Mouse (Mus musculus) heart, embryonic 12.5 days (tissue): ENCODE measurements at regions not wholly inside any gene's neighbourhood (a gene's known extent, or its start where the extent isn't known, plus 50 kb on each side); places are given as distances from the start of the nearest gene placed in this dataset.

Source experiments
- ATAC-seq: fragments of 200-750 bp; cut with Nextera tagmentation; 2 replicates; pipeline ENCODE4 v1.8.0; 2017; ENCODE audit warnings: moderate TSS enrichment, moderate library complexity; ENCODE audit not compliant: insufficient number of reproducible peaks, low FRiP score
- H3K27ac ChIP-seq: fragments of 300-500 bp; sonication (generic); 2 replicates; pipeline ENCODE4 v1.5.1; 2016; ENCODE audit warnings: mild to moderate bottlenecking, moderate library complexity; ENCODE audit not compliant: poor library complexity, severe bottlenecking
- H3K27me3 ChIP-seq: fragments of 300-500 bp; sonication (generic); replicated peaks from 2 replicates; pipeline ENCODE4 v1.6.1; 2016; ENCODE audit warnings: mild to moderate bottlenecking, moderate library complexity
- H3K36me3 ChIP-seq: fragments of 300-500 bp; sonication (generic); 2 replicates; pipeline ENCODE4 v1.6.1; 2016; ENCODE audit warnings: mild to moderate bottlenecking, moderate library complexity
- H3K4me1 ChIP-seq: fragments of 300-500 bp; sonication (generic); replicated peaks from 2 replicates; pipeline ENCODE4 v1.6.1; 2016; ENCODE audit warnings: mild to moderate bottlenecking
- H3K4me2 ChIP-seq: fragments of 300-500 bp; sonication (generic); 2 replicates; pipeline ENCODE4 v1.6.1; 2016; ENCODE audit warnings: mild to moderate bottlenecking, moderate library complexity
- H3K4me3 ChIP-seq: fragments of 300-500 bp; sonication (generic); 2 replicates; pipeline ENCODE4 v1.5.1; 2016; ENCODE audit warnings: mild to moderate bottlenecking
- H3K9ac ChIP-seq: fragments of 300-500 bp; sonication (generic); 2 replicates; pipeline ENCODE4 v1.6.1; 2016; ENCODE audit warnings: mild to moderate bottlenecking, moderate library complexity
- H3K9me3 ChIP-seq: fragments of 300-500 bp; sonication (generic); replicated peaks from 2 replicates; pipeline ENCODE4 v1.6.1; 2016; ENCODE audit warnings: mild to moderate bottlenecking, moderate library complexity
- WGBS: fragments of 180-500 bp; shearing (Covaris S2); methylation state at CpG from one replicate; pipeline ENCODE4 v1.1.7; 2016; 5-methylcytosine and 5-hydroxymethylcytosine counted together

- Histone ChIP-seq H3K9me3 (no peaks in the 10 kb centered on the region), H3K4me3 (no peak overlapping the region), H3K4me1 (no peaks in the 10 kb centered on the region), H3K4me2 (no peak overlapping the region), H3K27me3 (no peaks in the 10 kb centered on the region), H3K27ac (no peak overlapping the region), H3K36me3 (no peaks in the 10 kb centered on the region), H3K9ac (no peak overlapping the region)
- no peak for ATAC-seq
- WGBS = 74% methylated on average over 4 of the region's 4 CpGs
Measured at GRCm38 (mm10) chr13:101289407-101289806, 456.2 kb upstream of the Slc30a5 start.

DNA sequence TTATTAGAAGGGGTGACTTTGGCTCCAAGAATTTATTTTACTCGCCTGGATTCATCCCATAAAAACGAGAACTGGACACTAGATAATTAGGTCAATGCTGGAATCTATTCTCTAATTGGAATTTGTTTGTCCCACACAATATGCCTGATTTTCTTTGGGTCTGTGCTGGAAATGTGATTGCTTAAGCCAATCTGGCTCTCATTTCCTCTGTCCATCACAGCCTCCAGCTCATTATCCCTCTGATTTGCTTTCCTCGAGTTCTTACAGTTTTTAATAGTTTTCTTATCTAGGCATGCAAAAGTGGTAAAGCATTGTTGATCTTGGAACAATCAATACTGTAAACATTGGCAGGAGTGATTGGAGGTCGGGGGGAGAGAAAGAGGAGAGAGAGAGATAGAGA lies 453.9 kb upstream of the Slc30a5 start:
- no peak for ATAC-seq
- Histone ChIP-seq H3K27me3 (no peaks in the 10 kb centered on the region), H3K9ac (no peak overlapping the region), H3K36me3 (no peaks in the 10 kb centered on the region), H3K4me2 (no peak overlapping the region), H3K4me3 (no peak overlapping the region), H3K4me1 (no peaks in the 10 kb centered on the region), H3K9me3 (0 out of 2 replicates have a peak, but pooled peaks cover 2% of the 10 kb centered on the region), H3K27ac (no peak overlapping the region)
- WGBS = 47% methylated on average over 4 of the region's 4 CpGs

- Histone ChIP-seq H3K36me3 (no peaks in the 10 kb centered on the region), H3K4me1 (no peaks in the 10 kb centered on the region), H3K4me2 (no peak overlapping the region), H3K4me3 (no peak overlapping the region), H3K27me3 (no peaks in the 10 kb centered on the region), H3K9ac (no peak overlapping the region), H3K27ac (no peak overlapping the region), H3K9me3 (0 out of 2 replicates have a peak, but pooled peaks cover 2% of the 10 kb centered on the region)
- ATAC-seq = no peak
- WGBS = 79% methylated on average over 15 of the region's 15 CpGs
Measured at GRCm38 (mm10) chr13:101286029-101286917, 453.0 kb upstream of the Slc30a5 start.

DNA sequence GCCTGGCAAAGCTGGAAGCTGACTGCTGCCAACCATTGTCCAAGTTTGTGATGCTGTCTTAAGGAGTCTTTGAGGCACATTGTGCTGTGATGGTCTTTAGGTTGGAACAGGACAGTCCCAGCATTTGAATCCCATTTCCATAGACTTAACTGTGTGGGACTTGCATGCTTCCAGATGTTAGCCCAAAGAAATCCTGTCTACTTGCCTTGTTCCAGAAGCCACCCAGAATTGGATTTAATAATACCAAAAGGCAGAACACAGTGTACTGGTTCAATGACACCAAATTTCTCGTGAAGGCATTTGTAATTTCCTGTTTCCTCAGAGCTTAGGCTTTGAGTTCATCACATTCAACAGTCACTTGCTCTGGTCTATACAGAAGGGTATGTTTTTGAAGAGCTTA lies 444.9 kb upstream of the Slc30a5 start:
- Histone ChIP-seq H3K9me3 (peaks cover 6% of the 10 kb centered on the region; the same call in 1 of the 2 replicates), H3K27me3 (no peaks in the 10 kb centered on the region), H3K4me1 (no peaks in the 10 kb centered on the region; the same call in 1 of the 2 replicates), H3K36me3 (no peaks in the 10 kb centered on the region), H3K4me3 (no peak overlapping the region), H3K4me2 (no peak overlapping the region), H3K9ac (no peak overlapping the region), H3K27ac (no peak overlapping the region)
- WGBS = 57% methylated on average over 1 of the region's 1 CpGs
- ATAC-seq = no peak

DNA sequence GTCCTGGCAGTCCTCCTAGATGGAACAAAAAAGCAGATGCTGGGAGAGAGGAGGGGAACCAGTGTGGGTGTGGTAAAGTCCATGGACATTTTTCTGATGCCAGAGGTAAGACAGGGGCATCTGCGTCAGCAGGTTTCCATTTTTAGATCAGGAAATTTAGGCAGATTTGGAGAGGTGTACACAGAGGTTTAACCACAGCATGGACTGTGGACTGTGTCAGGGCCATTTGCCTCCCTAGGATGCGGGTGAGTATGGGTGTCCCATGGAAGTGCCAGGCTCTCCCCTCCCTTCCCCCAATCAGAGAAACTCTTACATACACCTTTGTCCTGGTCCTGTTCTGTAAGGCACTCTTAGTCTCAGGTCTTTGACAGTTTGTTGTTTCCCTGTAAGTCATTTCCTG lies 443.5 kb upstream of the Slc30a5 start:
- 81% methylated on average over 2 of the region's 2 CpGs for WGBS
- no peak overlapping the region for H3K9ac ChIP-seq

GRCm38 (mm10) chr13:101274470-101275141 lies 441.4 kb upstream of the Slc30a5 start:
- H3K9ac ChIP-seq = no peak overlapping the region
- H3K36me3 ChIP-seq = no peaks in the 10 kb centered on the region
- H3K27me3 ChIP-seq = no peaks in the 10 kb centered on the region
- no peak for ATAC-seq
- H3K9me3 ChIP-seq = peaks cover 4% of the 10 kb centered on the region; the same call in 1 of the 2 replicates
- 54% methylated on average over 7 of the region's 7 CpGs for WGBS
- no peak overlapping the region for H3K27ac ChIP-seq
- no peak overlapping the region for H3K4me2 ChIP-seq
- H3K4me1 ChIP-seq = no peaks in the 10 kb centered on the region; the same call in 1 of the 2 replicates
- H3K4me3 ChIP-seq = no peak overlapping the region

More for the DNA sequence above, 443.5 kb upstream of the Slc30a5 start:
- Histone ChIP-seq H3K4me3 (no peak overlapping the region), H3K27ac (no peak overlapping the region), H3K4me1 (no peaks in the 10 kb centered on the region; the same call in 1 of the 2 replicates), H3K36me3 (no peaks in the 10 kb centered on the region), H3K9me3 (peaks cover 4% of the 10 kb centered on the region; the same call in 1 of the 2 replicates), H3K27me3 (no peaks in the 10 kb centered on the region), H3K4me2 (no peak overlapping the region)
- no peak for ATAC-seq

GRCm38 (mm10) chr13:101273321-101273720 lies 440.1 kb upstream of the Slc30a5 start:
- Histone ChIP-seq H3K27ac (no peak overlapping the region), H3K9me3 (no peaks in the 10 kb centered on the region), H3K36me3 (no peaks in the 10 kb centered on the region), H3K4me3 (no peak overlapping the region), H3K4me1 (no peaks in the 10 kb centered on the region; the same call in 1 of the 2 replicates), H3K27me3 (no peaks in the 10 kb centered on the region), H3K9ac (no peak overlapping the region), H3K4me2 (no peak overlapping the region)
- WGBS = 85% methylated on average over 7 of the region's 7 CpGs
- no peak for ATAC-seq

- Histone ChIP-seq H3K36me3 (no peaks in the 10 kb centered on the region), H3K9me3 (no peaks in the 10 kb centered on the region), H3K4me1 (no peaks in the 10 kb centered on the region), H3K27ac (no peak overlapping the region), H3K27me3 (no peaks in the 10 kb centered on the region), H3K4me2 (no peak overlapping the region), H3K4me3 (no peak overlapping the region), H3K9ac (no peak overlapping the region)
- 73% methylated on average over 5 of the region's 5 CpGs for WGBS
- ATAC-seq = no peak
Measured at GRCm38 (mm10) chr13:101253698-101254468, 420.7 kb upstream of the Slc30a5 start.

DNA sequence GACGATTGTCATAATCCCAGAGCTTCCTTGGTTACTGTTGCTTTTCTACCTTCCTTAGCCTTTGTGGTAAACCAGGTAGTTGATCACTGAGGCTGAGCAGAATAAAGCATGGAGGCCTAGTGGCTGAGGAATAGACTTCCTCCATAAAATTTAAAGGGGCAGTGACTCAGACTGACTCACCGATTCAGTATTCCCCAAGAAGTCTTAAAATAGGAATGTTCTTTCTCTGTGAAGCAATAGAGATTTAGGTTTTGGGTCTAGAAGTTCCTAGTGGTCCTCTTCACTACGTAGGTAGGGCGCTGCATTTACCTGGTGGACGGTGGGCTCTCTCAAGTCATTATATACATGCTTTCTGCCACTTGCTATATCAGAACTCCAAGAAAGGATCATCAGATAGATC lies 416.1 kb upstream of the Slc30a5 start:
- Histone ChIP-seq H3K4me3 (no peak overlapping the region), H3K9me3 (no peaks in the 10 kb centered on the region), H3K4me2 (no peak overlapping the region), H3K27ac (no peak overlapping the region), H3K36me3 (no peaks in the 10 kb centered on the region), H3K9ac (no peak overlapping the region), H3K27me3 (no peaks in the 10 kb centered on the region), H3K4me1 (no peaks in the 10 kb centered on the region)
- ATAC-seq = no peak
- WGBS = 83% methylated on average over 5 of the region's 5 CpGs

DNA sequence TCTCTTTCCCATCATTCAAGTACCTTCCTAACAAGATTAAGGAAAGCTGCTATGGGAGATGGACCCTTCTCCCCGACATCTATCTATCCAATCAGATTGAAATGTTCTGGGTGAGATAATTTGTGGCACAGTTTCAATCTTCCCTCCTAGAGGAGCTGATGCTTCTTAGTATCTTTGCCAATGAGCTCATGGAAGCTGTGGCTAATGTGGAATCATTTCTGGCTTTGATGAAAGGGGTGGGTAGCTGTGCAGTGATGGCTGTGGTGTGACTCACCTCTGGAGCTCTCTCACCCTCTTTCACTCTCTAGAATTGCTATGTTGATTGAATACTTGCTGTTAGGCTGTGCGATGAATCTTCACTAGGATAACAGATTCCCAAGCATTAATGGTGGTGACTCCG lies 411.1 kb upstream of the Slc30a5 start:
- Histone ChIP-seq H3K4me2 (no peak overlapping the region), H3K27me3 (no peaks in the 10 kb centered on the region), H3K9me3 (no peaks in the 10 kb centered on the region), H3K4me3 (no peak overlapping the region), H3K4me1 (no peaks in the 10 kb centered on the region), H3K27ac (no peak overlapping the region), H3K36me3 (no peaks in the 10 kb centered on the region), H3K9ac (no peak overlapping the region)
- no peak for ATAC-seq
- WGBS = 80% methylated on average over 3 of the region's 3 CpGs

GRCm38 (mm10) chr13:101238860-101239259 lies 405.6 kb upstream of the Slc30a5 start:
- peaks cover 8% of the 10 kb centered on the region for H3K4me1 ChIP-seq
- no peaks in the 10 kb centered on the region for H3K9me3 ChIP-seq
- no peaks in the 10 kb centered on the region for H3K36me3 ChIP-seq
- no peak overlapping the region for H3K4me2 ChIP-seq
- no peak for ATAC-seq
- H3K27ac ChIP-seq = no peak overlapping the region
- H3K27me3 ChIP-seq = no peaks in the 10 kb centered on the region
- H3K4me3 ChIP-seq = no peak overlapping the region
- H3K9ac ChIP-seq = no peak overlapping the region
